Mouse (Mus musculus) limb, embryonic 15.5 days (tissue): ENCODE results near the gene Fancg. TPM values are rescaled to one million over a fixed set of nuclear protein-coding genes. Genes with fewer than 3 reads are reported as not detected.

Experiments used
- ATAC-seq: fragments of 200-750 bp; cut with Nextera tagmentation; 2 replicates; pipeline ENCODE4 v1.8.0; 2017; ENCODE audit warnings: low read depth, moderate TSS enrichment; ENCODE audit not compliant: insufficient number of reproducible peaks, low FRiP score, low TSS enrichment
- H3K27ac ChIP-seq: fragments of 300-500 bp; sonication (generic); 2 replicates; pipeline ENCODE4 v1.5.1; 2015; ENCODE audit warnings: moderate library complexity, mild to moderate bottlenecking, inconsistent platforms
- H3K27me3 ChIP-seq: fragments of 300-500 bp; sonication (generic); 2 replicates; pipeline ENCODE4 v1.6.1; 2015; ENCODE audit warnings: inconsistent platforms
- H3K36me3 ChIP-seq: fragments of 300-500 bp; sonication (generic); 2 replicates; pipeline ENCODE4 v1.6.1; 2015; ENCODE audit warnings: inconsistent platforms
- H3K4me1 ChIP-seq: fragments of 300-500 bp; sonication (generic); 2 replicates; pipeline ENCODE4 v1.6.1; 2015; ENCODE audit warnings: inconsistent platforms
- H3K4me2 ChIP-seq: fragments of 300-500 bp; sonication (generic); 2 replicates; pipeline ENCODE4 v1.6.1; 2015; ENCODE audit warnings: mild to moderate bottlenecking, inconsistent platforms
- H3K4me3 ChIP-seq: fragments of 300-500 bp; sonication (generic); 2 replicates; pipeline ENCODE4 v1.5.1; 2015; ENCODE audit warnings: mild to moderate bottlenecking, inconsistent platforms
- H3K9ac ChIP-seq: fragments of 300-500 bp; sonication (generic); 2 replicates; pipeline ENCODE4 v1.6.1; 2015; ENCODE audit warnings: inconsistent platforms
- H3K9me3 ChIP-seq: fragments of 300-500 bp; sonication (generic); 2 replicates; pipeline ENCODE4 v1.6.1; 2016; ENCODE audit warnings: inconsistent platforms
- WGBS: fragments of 180-500 bp; shearing (Covaris S2); methylation state at CpG from one replicate; pipeline ENCODE4 v1.1.7; 2015; 5-methylcytosine and 5-hydroxymethylcytosine counted together
- polyA plus RNA-seq: library from polyadenylated mRNA; unstranded; fragments of >200 nt; fragmentation: Nextera tagmentation; extraction: Ambion mirVana; gene quantifications from 2 replicates; pipeline ENCODE4 v1.2.1, GENCODE M21; 2015

Gene Fancg
- polyA plus RNA-seq, 1 experiment from 2014 or later, result 26.1 TPM

- no peak overlapping the region for H3K9ac ChIP-seq
- no peaks in the 10 kb centered on the region for H3K9me3 ChIP-seq
- H3K4me1 ChIP-seq, result no peaks in the 10 kb centered on the region
- H3K4me2 ChIP-seq, result no peak overlapping the region
- H3K27ac ChIP-seq, result no peak overlapping the region
- 86% methylated on average over 4 of the region's 4 CpGs for WGBS
- H3K36me3 ChIP-seq, result peaks cover 45% of the 10 kb centered on the region
- no peak overlapping the region for H3K4me3 ChIP-seq
- ATAC-seq, result no peak
- H3K27me3 ChIP-seq, result no peaks in the 10 kb centered on the region
These were observed 32.2 kb downstream of the Fancg start for GRCm38 (mm10) chr4:42978062-42978461.

DNA sequence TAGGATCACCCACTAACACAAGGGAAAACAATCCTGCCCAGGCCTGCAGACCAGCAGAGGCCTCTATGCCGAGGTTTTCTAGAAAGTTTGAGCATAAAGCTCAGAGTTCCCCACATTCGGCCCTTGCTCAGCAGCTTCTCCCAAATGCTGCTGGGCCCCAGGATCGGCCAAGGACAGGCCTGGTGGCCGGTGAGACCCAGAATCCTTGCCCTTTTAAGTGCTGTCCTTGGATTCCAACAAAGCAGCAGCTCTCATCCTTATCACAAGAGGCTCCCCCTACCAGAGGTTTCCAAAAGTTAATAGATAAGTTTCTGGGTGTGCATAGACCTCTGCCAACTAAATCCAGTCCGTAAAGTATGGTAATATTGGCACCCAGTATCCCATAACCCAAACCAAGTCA, 36.4 kb downstream of the Fancg start:
- Histone ChIP-seq H3K9me3 (no peaks in the 10 kb centered on the region), H3K4me2 (no peak overlapping the region), H3K4me1 (no peaks in the 10 kb centered on the region), H3K36me3 (peaks cover 15% of the 10 kb centered on the region), H3K9ac (no peak overlapping the region), H3K4me3 (no peak overlapping the region), H3K27ac (no peak overlapping the region), H3K27me3 (no peaks in the 10 kb centered on the region)
- WGBS, result 74% methylated on average over 5 of the region's 5 CpGs
- ATAC-seq, result no peak

DNA sequence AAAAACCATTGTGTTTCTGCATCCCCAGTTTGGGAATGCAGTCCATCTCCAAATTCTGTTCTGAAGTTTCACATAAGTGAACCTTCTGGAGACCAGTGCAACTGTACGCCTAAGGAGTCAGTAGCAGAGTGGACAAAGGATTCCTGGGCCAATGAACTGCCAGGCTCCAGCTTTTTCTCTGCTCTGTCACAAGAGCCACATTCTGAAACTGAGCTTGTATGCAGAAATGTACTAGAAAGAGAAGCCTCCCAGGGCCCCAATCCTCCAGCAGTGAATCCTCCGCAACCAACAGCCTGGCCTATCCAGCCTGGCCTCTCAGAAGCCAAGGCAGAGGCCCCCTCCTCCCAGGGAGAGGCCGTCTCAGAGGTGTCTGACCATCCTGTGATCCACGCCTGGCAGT, 37.4 kb downstream of the Fancg start:
- no peak for ATAC-seq
- 59% methylated on average over 4 of the region's 4 CpGs for WGBS
- Histone ChIP-seq H3K36me3 (peaks cover 6% of the 10 kb centered on the region), H3K4me3 (no peak overlapping the region), H3K4me1 (no peaks in the 10 kb centered on the region), H3K9ac (no peak overlapping the region), H3K27me3 (no peaks in the 10 kb centered on the region), H3K4me2 (no peak overlapping the region), H3K27ac (no peak overlapping the region), H3K9me3 (no peaks in the 10 kb centered on the region)

GRCm38 (mm10) chr4:42969304-42969703, 41.0 kb downstream of the Fancg start, which contains the start of gene 1700022I11Rik:
Gene 1700022I11Rik (plus strand): TSS chr4:42969604.
- no peak within 1 kb of the TSS for H3K9ac ChIP-seq
- no peaks in the 10 kb centered on the region for H3K36me3 ChIP-seq
- no peak within 1 kb of the TSS for H3K27ac ChIP-seq
- no peak for ATAC-seq
- no peaks in the 10 kb centered on the region; the same call in 1 of the 2 replicates for H3K4me1 ChIP-seq
- no peak within 1 kb of the TSS for H3K4me2 ChIP-seq
- no peaks in the 10 kb centered on the region for H3K9me3 ChIP-seq
- no peaks in the 10 kb centered on the region for H3K27me3 ChIP-seq
- 90% methylated on average over 4 of the region's 4 CpGs for WGBS
- H3K4me3 ChIP-seq, result no peak within 1 kb of the TSS

DNA sequence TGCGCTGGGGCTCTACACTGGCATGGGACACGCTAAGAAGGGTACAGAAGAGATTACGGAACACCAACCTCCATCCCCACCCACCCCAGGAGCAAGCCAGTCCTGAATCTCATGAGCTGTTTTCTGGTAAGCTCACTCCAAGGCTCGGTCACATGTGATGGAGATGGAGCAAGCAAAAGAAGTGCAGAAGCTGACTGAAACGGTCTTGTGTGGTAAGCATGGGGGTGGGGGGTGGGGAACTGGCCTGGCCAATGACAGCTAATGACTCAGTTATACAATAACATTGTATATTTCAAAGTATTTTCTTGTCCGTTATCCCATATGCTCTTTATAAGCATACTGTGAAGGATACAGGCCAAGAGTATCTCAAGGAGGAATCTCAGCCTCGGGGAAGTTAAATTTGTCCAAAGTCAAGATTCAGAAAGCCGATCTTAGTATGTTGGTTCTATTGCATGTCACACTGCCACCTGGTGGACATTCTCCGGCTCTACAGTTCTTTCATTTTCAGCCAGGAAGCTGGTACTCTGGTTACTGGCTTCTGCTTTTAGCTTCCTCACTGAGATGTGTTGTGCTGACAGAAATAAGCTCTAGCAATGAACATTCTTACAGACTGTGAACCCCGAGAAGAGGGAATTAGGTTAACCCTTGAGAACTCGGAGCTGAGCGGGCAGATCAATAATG, 45.1 kb downstream of the Fancg start:
- Histone ChIP-seq H3K4me2 (no peak overlapping the region), H3K9me3 (no peaks in the 10 kb centered on the region), H3K4me1 (no peaks in the 10 kb centered on the region; the same call in 1 of the 2 replicates), H3K27ac (no peak overlapping the region), H3K27me3 (no peaks in the 10 kb centered on the region), H3K4me3 (no peak overlapping the region), H3K9ac (no peak overlapping the region), H3K36me3 (no peaks in the 10 kb centered on the region)
- WGBS, result 18% methylated on average over 12 of the region's 12 CpGs
- ATAC-seq, result no peak

GRCm38 (mm10) chr4:42963480-42963879, 46.8 kb downstream of the Fancg start:
- H3K4me3 ChIP-seq, result no peak overlapping the region
- no peaks in the 10 kb centered on the region for H3K9me3 ChIP-seq
- H3K9ac ChIP-seq, result no peak overlapping the region
- H3K4me1 ChIP-seq, result no peaks in the 10 kb centered on the region; the same call in 1 of the 2 replicates
- no peak overlapping the region for H3K4me2 ChIP-seq
- ATAC-seq, result no peak
- H3K27ac ChIP-seq, result no peak overlapping the region
- H3K36me3 ChIP-seq, result no peaks in the 10 kb centered on the region
- no peaks in the 10 kb centered on the region for H3K27me3 ChIP-seq
- 87% methylated on average over 2 of the region's 2 CpGs for WGBS

DNA sequence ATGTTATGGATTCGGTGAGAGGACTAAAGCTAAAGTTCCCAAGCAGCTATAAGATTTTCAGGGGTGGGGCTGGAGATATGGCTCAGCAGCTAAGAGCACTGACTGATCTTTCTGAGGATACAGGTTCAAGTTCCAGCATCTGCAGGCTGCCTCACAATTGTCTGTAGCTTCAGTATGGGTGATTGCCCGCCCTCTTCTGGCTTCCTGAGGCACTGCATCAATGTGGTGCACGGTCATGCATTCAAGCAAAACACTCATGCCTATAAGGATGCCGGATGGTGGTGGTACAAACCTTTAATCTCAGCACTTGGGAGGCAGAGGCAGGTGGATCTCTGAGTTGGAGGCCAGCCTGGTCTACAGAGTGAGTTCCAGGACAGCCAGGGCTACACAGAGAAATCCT, 48.7 kb downstream of the Fancg start:
- Histone ChIP-seq H3K4me3 (no peak overlapping the region), H3K4me1 (no peaks in the 10 kb centered on the region; the same call in 1 of the 2 replicates), H3K9me3 (no peaks in the 10 kb centered on the region), H3K4me2 (no peak overlapping the region), H3K27me3 (no peaks in the 10 kb centered on the region), H3K36me3 (peaks cover 13% of the 10 kb centered on the region), H3K27ac (no peak overlapping the region), H3K9ac (no peak overlapping the region)
- 37% methylated on average over 4 of the region's 4 CpGs for WGBS
- ATAC-seq, result no peak

- no peaks in the 10 kb centered on the region for H3K9me3 ChIP-seq
- WGBS, result 73% methylated on average over 4 of the region's 4 CpGs
- H3K9ac ChIP-seq, result no peak overlapping the region
- no peak overlapping the region for H3K4me2 ChIP-seq
- H3K4me3 ChIP-seq, result no peak overlapping the region
- H3K27me3 ChIP-seq, result no peaks in the 10 kb centered on the region
- ATAC-seq, result no peak
- H3K27ac ChIP-seq, result no peak overlapping the region
- H3K4me1 ChIP-seq, result no peaks in the 10 kb centered on the region
- H3K36me3 ChIP-seq, result peaks cover 21% of the 10 kb centered on the region
These were observed 50.9 kb downstream of the Fancg start for GRCm38 (mm10) chr4:42959382-42959781.

DNA sequence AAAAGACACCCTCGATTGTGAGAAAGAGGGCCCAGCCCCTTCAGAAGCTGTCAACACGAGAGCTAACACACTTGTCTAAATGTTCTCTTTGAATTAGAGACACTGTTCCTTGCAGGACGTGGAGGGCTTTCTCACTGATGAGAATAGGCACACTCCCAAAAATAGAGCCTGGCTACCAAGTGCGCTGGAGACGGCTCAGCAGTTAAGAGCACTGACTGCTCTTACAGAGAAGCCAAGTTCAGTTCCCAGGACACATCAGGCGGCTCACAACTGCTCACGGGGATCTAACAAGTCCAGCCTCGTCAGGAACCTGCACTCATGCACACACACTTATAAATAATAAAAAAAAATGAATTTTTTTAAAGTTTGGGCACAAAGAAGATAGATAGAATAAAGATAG, 51.4 kb downstream of the Fancg start:
- Histone ChIP-seq H3K9ac (no peak overlapping the region), H3K4me3 (no peak overlapping the region), H3K9me3 (no peaks in the 10 kb centered on the region), H3K27me3 (no peaks in the 10 kb centered on the region), H3K27ac (no peak overlapping the region), H3K4me1 (0 out of 2 replicates have a peak, but pooled peaks cover under 1% of the 10 kb centered on the region), H3K36me3 (peaks cover 21% of the 10 kb centered on the region), H3K4me2 (no peak overlapping the region)
- ATAC-seq, result no peak
- whole genome bisulfite sequencing, result 64% methylated on average over 8 of the region's 8 CpGs

GRCm38 (mm10) chr4:42957979-42958378, 52.3 kb downstream of the Fancg start:
- Histone ChIP-seq H3K36me3 (peaks cover 21% of the 10 kb centered on the region), H3K9ac (no peak overlapping the region), H3K27me3 (no peaks in the 10 kb centered on the region), H3K9me3 (no peaks in the 10 kb centered on the region), H3K4me2 (no peak overlapping the region), H3K27ac (no peak overlapping the region), H3K4me3 (no peak overlapping the region), H3K4me1 (peaks cover 9% of the 10 kb centered on the region; the same call in 1 of the 2 replicates)
- 87% methylated on average over 8 of the region's 8 CpGs for WGBS
- no peak for ATAC-seq

DNA sequence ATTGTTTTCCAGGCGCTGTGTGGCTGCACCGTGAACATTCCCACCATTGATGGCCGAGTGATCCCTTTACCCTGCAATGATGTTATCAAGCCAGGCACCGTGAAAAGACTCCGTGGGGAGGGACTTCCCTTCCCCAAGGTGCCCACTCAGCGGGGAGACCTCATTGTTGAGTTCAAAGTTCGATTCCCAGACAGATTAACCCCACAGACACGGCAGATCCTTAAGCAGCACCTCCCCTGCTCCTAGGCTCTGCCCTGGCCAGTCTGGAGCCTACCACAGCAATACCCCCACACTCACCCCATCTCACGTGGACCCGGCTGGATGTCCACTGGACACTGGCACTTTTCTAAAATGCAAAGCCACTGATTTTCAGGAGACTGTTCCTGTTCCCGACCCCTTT, 53.0 kb downstream of the Fancg start:
- H3K9ac ChIP-seq, result no peak overlapping the region
- H3K4me3 ChIP-seq, result no peak overlapping the region
- no peaks in the 10 kb centered on the region for H3K9me3 ChIP-seq
- H3K36me3 ChIP-seq, result peaks cover 21% of the 10 kb centered on the region
- WGBS, result 89% methylated on average over 11 of the region's 11 CpGs
- peaks cover 9% of the 10 kb centered on the region; the same call in 1 of the 2 replicates for H3K4me1 ChIP-seq
- H3K27ac ChIP-seq, result no peak overlapping the region
- no peak for ATAC-seq
- H3K27me3 ChIP-seq, result no peaks in the 10 kb centered on the region
- H3K4me2 ChIP-seq, result no peak overlapping the region

DNA sequence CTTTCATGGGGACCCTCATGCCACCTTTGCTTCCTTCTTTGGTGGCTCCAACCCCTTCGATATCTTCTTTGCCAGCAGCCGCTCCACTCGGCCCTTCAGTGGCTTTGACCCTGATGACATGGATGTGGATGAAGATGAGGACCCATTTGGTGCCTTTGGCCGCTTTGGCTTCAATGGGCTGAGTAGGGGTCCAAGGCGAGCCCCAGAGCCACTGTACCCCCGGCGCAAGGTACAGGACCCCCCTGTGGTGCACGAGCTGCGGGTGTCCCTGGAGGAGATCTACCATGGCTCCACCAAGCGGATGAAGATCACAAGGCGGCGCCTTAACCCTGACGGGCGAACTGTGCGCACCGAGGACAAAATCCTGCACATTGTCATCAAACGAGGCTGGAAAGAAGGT, 53.7 kb downstream of the Fancg start:
- H3K4me1 ChIP-seq, result peaks cover 16% of the 10 kb centered on the region
- no peak overlapping the region for H3K4me2 ChIP-seq
- no peaks in the 10 kb centered on the region for H3K27me3 ChIP-seq
- peaks cover 21% of the 10 kb centered on the region for H3K36me3 ChIP-seq
- WGBS, result 92% methylated on average over 17 of the region's 17 CpGs
- ATAC-seq, result no peak
- no peak overlapping the region for H3K9ac ChIP-seq
- H3K27ac ChIP-seq, result no peak overlapping the region
- H3K4me3 ChIP-seq, result no peak overlapping the region
- H3K9me3 ChIP-seq, result no peaks in the 10 kb centered on the region

DNA sequence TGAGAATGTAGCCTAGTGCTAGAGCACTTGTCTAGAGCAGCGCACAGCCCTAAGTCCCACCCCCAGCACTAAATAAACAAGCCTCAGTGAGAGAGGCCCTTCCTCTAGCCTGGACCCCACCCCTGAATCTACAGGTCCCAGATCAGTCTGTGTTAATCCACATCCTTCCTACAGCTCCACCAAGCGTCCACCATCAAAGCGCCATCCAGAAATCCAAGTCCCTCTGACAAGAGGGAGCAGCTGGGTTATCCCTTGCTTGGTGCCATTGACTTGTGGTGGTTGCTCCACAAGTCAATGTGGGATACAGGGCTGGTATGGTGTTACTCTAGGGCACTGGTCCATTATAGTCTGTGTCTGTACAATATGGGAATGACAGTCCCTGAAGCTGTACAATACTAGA, 55.1 kb downstream of the Fancg start:
- H3K9ac ChIP-seq, result no peak overlapping the region
- no peak overlapping the region for H3K4me3 ChIP-seq
- H3K4me1 ChIP-seq, result peaks cover 27% of the 10 kb centered on the region
- no peak overlapping the region for H3K4me2 ChIP-seq
- ATAC-seq, result no peak
- peaks cover 21% of the 10 kb centered on the region for H3K36me3 ChIP-seq
- no peaks in the 10 kb centered on the region for H3K9me3 ChIP-seq
- no peaks in the 10 kb centered on the region for H3K27me3 ChIP-seq
- WGBS, result 90% methylated on average over 3 of the region's 3 CpGs
- no peak overlapping the region for H3K27ac ChIP-seq
